Mouse (Mus musculus): ENCODE data around the gene Zbed3.

- TF ChIP-seq POLR2A (IDR thresholded peaks at IDR 0.05; ENCODE audit: borderline replicate concordance, insufficient read depth, low read length) (no peak), CTCF (IDR thresholded peaks at IDR 0.05; ENCODE audit: borderline replicate concordance, insufficient read depth, low read depth, low read length) (no peak)
Measured at GRCm38 (mm10) chr13:95307100-95307655, 16.2 kb upstream of the Zbed3 start.

All from cerebellum, adult 2 months (tissue).